Mouse (Mus musculus) myocyte (in vitro differentiated cells): ENCODE results near the gene Sgpp2. TPM values are rescaled to one million over a fixed set of nuclear protein-coding genes. Genes with fewer than 3 reads are reported as not detected.

Experiments used
- H3K27me3 ChIP-seq: one replicate; pipeline ENCODE4 v1.6.1; 2011; ENCODE audit not compliant: control insufficient read depth, insufficient read depth, insufficient read length
- H3K36me3 ChIP-seq: one replicate; pipeline ENCODE4 v1.6.1; 2011; ENCODE audit not compliant: control insufficient read depth, insufficient read depth
- H3K4me2 ChIP-seq: one replicate; pipeline ENCODE4 v1.6.1; 2011; ENCODE audit warnings: low read depth, control low read depth
- H3K4me3 ChIP-seq: one replicate; pipeline ENCODE4 v1.5.1; 2011; ENCODE audit warnings: mild to moderate bottlenecking, control low read depth, moderate library complexity
- H3K79me2 ChIP-seq: one replicate; pipeline ENCODE4 v1.6.1; 2011; ENCODE audit not compliant: control insufficient read depth, insufficient read depth
- H3ac ChIP-seq: one replicate; pipeline ENCODE4 v1.6.1; 2011; ENCODE audit not compliant: control insufficient read depth, insufficient read length
- CEBPB ChIP-seq: IDR thresholded peaks from 2 replicates; pipeline ENCODE4 v1.6.1; 2011; ENCODE audit warnings: mild to moderate bottlenecking, moderate library complexity; ENCODE audit not compliant: poor library complexity, insufficient read depth, severe bottlenecking
- E2F4 ChIP-seq: IDR thresholded peaks from one replicate; pipeline ENCODE4 v1.6.1; 2011; ENCODE audit warnings: mild to moderate bottlenecking, control low read depth, moderate library complexity; ENCODE audit not compliant: insufficient read depth
- MAX ChIP-seq: IDR thresholded peaks from one replicate; pipeline ENCODE4 v1.6.1; 2011; ENCODE audit warnings: low read depth, mild to moderate bottlenecking, control low read depth
- MYOD1 ChIP-seq, 3 experiments: IDR thresholded peaks; one replicate each; pipeline ENCODE4 v1.6.1; 2011; ENCODE audit warnings: control low read depth in 2 of 3, low read depth in 2 of 3, mild to moderate bottlenecking in 2 of 3, moderate library complexity in 1 of 3; ENCODE audit not compliant: insufficient read length in 2 of 3, control insufficient read depth in 1 of 3
- MYOG ChIP-seq, 3 experiments: IDR thresholded peaks; one replicate each; pipeline ENCODE4 v1.6.1; 2011; ENCODE audit warnings: control low read depth in 2 of 3, low read depth in 2 of 3, mild to moderate bottlenecking in 2 of 3; ENCODE audit not compliant: insufficient read length in 2 of 3, control insufficient read depth in 1 of 3, insufficient read depth in 1 of 3
- POLR2A ChIP-seq: IDR thresholded peaks from one replicate; pipeline ENCODE4 v1.6.1; 2011; ENCODE audit warnings: low read depth, mild to moderate bottlenecking, control low read depth, moderate library complexity; ENCODE audit not compliant: insufficient read length
- POLR2AphosphoS2 ChIP-seq: IDR thresholded peaks from one replicate; pipeline ENCODE4 v1.6.1; 2011; ENCODE audit warnings: low read depth, control low read depth; ENCODE audit not compliant: insufficient read length
- REST ChIP-seq: IDR thresholded peaks from one replicate; pipeline ENCODE4 v1.6.1; 2011; ENCODE audit warnings: mild to moderate bottlenecking, control low read depth, moderate library complexity; ENCODE audit not compliant: insufficient read depth, insufficient read length
- SRF ChIP-seq: IDR thresholded peaks from one replicate; pipeline ENCODE4 v1.6.1; 2011; ENCODE audit warnings: low read depth; ENCODE audit not compliant: control insufficient read depth, insufficient read length
- TCF12 ChIP-seq: IDR thresholded peaks from one replicate; pipeline ENCODE4 v1.6.1; 2011; ENCODE audit warnings: mild to moderate bottlenecking, control low read depth; ENCODE audit not compliant: poor library complexity, insufficient read depth, severe bottlenecking
- TCF3 ChIP-seq: IDR thresholded peaks from one replicate; pipeline ENCODE4 v1.6.1; 2011; ENCODE audit warnings: low read depth, control low read depth; ENCODE audit not compliant: insufficient read length
- USF1 ChIP-seq: IDR thresholded peaks from one replicate; pipeline ENCODE4 v1.6.1; 2011; ENCODE audit warnings: low read depth, mild to moderate bottlenecking, control low read depth, moderate library complexity
- polyA plus RNA-seq: library from polyadenylated mRNA; unstranded; fragments of >200 nt; fragmentation: generic; extraction: Trizol; gene quantifications from one replicate; pipeline ENCODE4 v1.2.1, GENCODE M21; 2012; ENCODE audit warnings: missing spikeins

Gene Sgpp2
- polyA plus RNA-seq, 1 experiment: 0.10 TPM

DNA sequence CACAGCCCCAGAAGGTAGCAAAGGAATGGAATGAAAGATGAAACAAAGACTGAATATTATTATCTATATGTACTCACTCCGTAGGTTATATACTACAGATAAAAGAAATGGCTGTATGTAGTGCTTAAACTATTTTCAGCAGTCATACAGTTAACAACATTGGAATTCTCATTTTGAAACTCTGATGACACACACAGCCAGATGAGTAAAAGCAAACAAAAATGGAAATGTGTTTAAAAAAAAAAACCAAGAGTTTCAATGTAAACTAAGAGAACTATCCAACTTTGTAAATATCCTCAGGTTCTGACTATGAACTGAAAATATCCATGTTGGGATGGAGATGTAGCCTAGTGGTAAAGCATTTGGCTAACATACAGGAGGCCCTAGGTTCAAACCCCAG is 126.3 kb downstream of the Sgpp2 start:
- H3K27me3 ChIP-seq: no peaks in the 10 kb centered on the region
- TF ChIP-seq TCF12 (no peak), MYOG (IDR thresholded peaks at IDR 0.05; ENCODE audit: control insufficient read depth in 1 of 3, insufficient read depth in 1 of 3, insufficient read length in 2 of 3, low read depth in 2 of 3) (no peak), E2F4 (no peak), CEBPB (no peak)

DNA sequence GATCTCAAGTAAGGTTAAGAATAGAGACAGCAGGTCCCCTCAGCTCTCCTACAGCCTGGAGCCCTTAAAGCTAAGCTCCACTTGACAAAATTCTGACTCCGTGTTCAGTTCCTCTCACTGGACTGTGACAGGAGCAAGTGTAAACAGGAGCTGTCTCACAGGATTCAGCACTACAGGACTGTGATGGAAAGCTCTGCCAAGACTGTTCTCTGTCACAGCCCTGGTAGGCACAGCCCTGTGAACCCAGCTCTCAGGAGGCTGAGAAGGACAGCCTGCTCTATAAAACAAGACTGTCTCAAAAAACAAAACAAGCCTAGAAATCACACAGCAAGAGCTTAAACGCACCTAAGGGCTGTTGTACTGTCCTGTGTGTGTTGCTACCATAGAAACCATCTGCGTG is 127.0 kb downstream of the Sgpp2 start:
- Histone ChIP-seq H3K4me2 (no peak overlapping the region), H3K79me2 (peaks cover 8% of the 10 kb centered on the region), H3ac (no peak overlapping the region), H3K27me3 (no peaks in the 10 kb centered on the region), H3K4me3 (no peak overlapping the region), H3K36me3 (peaks cover 40% of the 10 kb centered on the region)
- TF ChIP-seq REST (no peak), TCF12 (no peak), TCF3 (no peak), E2F4 (no peak), USF1 (no peak), POLR2A (no peak), MYOD1 (IDR thresholded peaks at IDR 0.05; ENCODE audit: control insufficient read depth in 1 of 3, insufficient read length in 2 of 3, low read depth in 2 of 3) (no peak), MYOG (IDR thresholded peaks at IDR 0.05; ENCODE audit: control insufficient read depth in 1 of 3, insufficient read depth in 1 of 3, insufficient read length in 2 of 3, low read depth in 2 of 3) (no peak), MAX (no peak), POLR2AphosphoS2 (no peak), CEBPB (no peak), SRF (no peak)

More for the DNA sequence above, 126.3 kb downstream of the Sgpp2 start:
- no peak overlapping the region for H3K4me3 ChIP-seq
- peaks cover 8% of the 10 kb centered on the region for H3K79me2 ChIP-seq
- no peak overlapping the region for H3ac ChIP-seq
- no peak overlapping the region for H3K4me2 ChIP-seq
- peaks cover 46% of the 10 kb centered on the region for H3K36me3 ChIP-seq

DNA sequence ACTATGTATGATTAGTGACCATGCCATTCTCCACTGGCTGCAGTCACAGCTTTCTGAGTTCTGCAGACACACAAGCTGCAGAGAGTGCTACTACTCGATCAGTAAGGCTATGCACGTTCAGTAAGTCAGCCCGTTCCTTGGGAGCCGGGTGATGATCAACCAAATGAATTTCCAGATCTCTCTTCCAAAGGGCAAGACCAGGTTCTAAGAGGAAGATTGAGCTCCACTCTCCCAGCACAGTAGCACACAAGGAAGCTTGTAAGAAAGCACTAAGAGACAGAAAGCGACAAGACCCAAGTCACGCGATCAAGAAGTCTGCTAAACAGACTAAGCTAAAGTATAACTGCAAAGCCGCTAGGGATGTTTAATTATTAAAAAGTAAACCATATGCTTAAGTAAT is 130.6 kb downstream of the Sgpp2 start:
- H3K27me3 ChIP-seq: no peaks in the 10 kb centered on the region
- TF ChIP-seq CEBPB (no peak), POLR2AphosphoS2 (no peak), REST (no peak), USF1 (no peak), MYOD1 (IDR thresholded peaks at IDR 0.05; ENCODE audit: control insufficient read depth in 1 of 3, insufficient read length in 2 of 3, low read depth in 2 of 3) (no peak), E2F4 (no peak), TCF12 (no peak), SRF (no peak), POLR2A (no peak), TCF3 (no peak), MAX (no peak), MYOG (IDR thresholded peaks at IDR 0.05; ENCODE audit: control insufficient read depth in 1 of 3, insufficient read depth in 1 of 3, insufficient read length in 2 of 3, low read depth in 2 of 3) (no peak)
- H3K79me2 ChIP-seq: peaks cover 8% of the 10 kb centered on the region
- no peak overlapping the region for H3ac ChIP-seq
- no peak overlapping the region for H3K4me3 ChIP-seq
- H3K4me2 ChIP-seq: no peak overlapping the region
- peaks cover 53% of the 10 kb centered on the region for H3K36me3 ChIP-seq

DNA sequence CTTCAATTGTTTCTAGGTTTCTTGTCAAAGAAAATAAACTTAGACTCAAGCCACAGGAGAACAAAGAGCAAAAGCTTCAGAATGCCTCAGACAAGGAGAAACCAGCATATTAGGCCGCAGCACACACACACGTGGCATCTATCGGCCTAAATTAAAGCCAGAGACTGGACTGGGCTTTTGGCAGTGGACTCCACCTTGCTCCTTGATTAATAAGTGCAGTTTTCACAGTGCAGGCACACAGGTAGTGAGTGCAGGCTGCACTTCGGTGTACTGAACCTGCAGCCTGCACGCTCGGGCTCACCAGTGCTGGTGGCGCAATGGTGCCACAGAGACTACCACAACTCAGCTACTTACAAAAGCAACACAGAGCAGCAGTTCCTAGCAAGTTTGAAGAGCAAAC is 132.9 kb downstream of the Sgpp2 start:
- no peak overlapping the region for H3K4me3 ChIP-seq
- H3K27me3 ChIP-seq: no peaks in the 10 kb centered on the region
- H3K79me2 ChIP-seq: peaks cover 8% of the 10 kb centered on the region
- no peak overlapping the region for H3ac ChIP-seq
- H3K36me3 ChIP-seq: peaks cover 56% of the 10 kb centered on the region
- H3K4me2 ChIP-seq: no peak overlapping the region
- no peak for TF ChIP-seq MYOG (IDR thresholded peaks at IDR 0.05; ENCODE audit: control insufficient read depth in 1 of 3, insufficient read depth in 1 of 3, insufficient read length in 2 of 3, low read depth in 2 of 3)
- TF ChIP-seq REST: no peak
- TF ChIP-seq TCF12: no peak
- no peak for TF ChIP-seq POLR2AphosphoS2
- no peak for TF ChIP-seq USF1
- no peak for TF ChIP-seq SRF
- TF ChIP-seq E2F4: no peak
- no peak for TF ChIP-seq MAX
- TF ChIP-seq MYOD1 (IDR thresholded peaks at IDR 0.05; ENCODE audit: control insufficient read depth in 1 of 3, insufficient read length in 2 of 3, low read depth in 2 of 3): no peak
- no peak for TF ChIP-seq POLR2A
- TF ChIP-seq CEBPB: no peak
- TF ChIP-seq TCF3: no peak

DNA sequence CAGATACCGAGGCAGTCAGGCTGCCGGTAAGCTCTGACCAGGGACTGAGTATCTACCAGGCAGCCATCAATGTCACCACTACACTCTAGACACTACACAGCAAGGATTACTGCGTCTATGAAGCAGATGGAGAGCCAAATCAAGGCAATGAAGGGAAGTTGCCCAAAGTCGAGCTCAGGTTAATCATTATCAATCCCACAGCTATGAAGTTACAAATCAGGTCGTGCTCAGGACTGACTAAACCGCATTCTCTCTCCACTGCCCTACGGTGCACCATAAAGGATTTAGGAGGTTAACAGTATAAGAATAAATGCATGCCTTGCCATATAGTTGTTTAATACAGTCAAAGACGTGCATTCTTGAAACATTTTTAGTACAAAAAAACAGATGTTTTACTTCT is 136.1 kb downstream of the Sgpp2 start:
- no peaks in the 10 kb centered on the region for H3K79me2 ChIP-seq
- H3K27me3 ChIP-seq: no peaks in the 10 kb centered on the region
- peaks cover 50% of the 10 kb centered on the region for H3K36me3 ChIP-seq
- H3K4me2 ChIP-seq: no peak overlapping the region
- no peak overlapping the region for H3ac ChIP-seq
- H3K4me3 ChIP-seq: no peak overlapping the region
- TF ChIP-seq TCF12: no peak
